Mouse (Mus musculus): ENCODE results near the gene Grik3. TPM values are rescaled to one million over a fixed set of nuclear protein-coding genes. Genes with fewer than 3 reads are reported as not detected.

The Grik3 gene
- polyA plus RNA-seq, 1 experiment from 2014 or later: 3.6 TPM

DNA sequence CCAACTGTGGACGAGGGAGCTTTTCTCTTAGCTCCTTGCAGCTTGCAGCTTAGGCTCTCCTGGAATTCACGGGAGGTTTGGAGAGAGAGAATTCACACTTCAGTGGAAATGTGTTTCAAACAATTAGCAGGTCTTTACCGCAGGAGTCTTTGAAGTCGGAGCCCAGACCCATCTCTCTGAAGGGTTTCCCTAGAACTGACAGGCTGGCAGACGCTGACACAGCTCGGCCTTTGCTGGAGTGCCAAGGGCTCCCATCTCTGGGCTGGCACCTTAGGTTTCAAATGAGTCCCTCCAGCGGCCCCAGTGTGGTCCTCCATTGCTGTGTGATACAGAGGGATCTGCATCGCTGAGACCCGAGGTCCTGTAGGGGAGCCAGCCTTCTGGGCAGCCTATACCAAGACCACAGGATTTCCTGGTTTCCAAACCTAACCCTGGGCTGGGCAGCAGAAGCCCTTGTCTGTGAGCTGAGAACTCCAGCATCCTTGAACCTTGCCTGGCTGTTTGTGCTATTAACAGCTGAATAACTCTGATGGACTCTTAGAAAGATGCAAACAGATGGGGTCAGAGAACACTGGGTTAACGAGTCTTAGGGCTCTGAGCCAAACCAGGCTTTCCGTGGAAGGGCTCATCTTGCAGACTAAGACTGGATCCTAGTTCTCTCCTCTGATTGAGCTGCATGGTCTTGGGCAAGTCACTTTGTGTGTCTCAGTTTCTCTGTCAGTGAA, 83.6 kb downstream of the Grik3 start:
- no peak overlapping the region for H3K9ac ChIP-seq (replicated peaks)
- peaks cover 8% of the 10 kb centered on the region; the same call in 1 of the 2 replicates for H3K27me3 ChIP-seq
- H3K36me3 ChIP-seq: no peaks in the 10 kb centered on the region
- no peak overlapping the region for H3K27ac ChIP-seq
- no peak overlapping the region for H3K4me3 ChIP-seq (replicated peaks)
- no peak overlapping the region for H3K4me2 ChIP-seq (replicated peaks)
- whole genome bisulfite sequencing: 26% methylated on average over 11 of the region's 11 CpGs
- ATAC-seq: no peak
- no peaks in the 10 kb centered on the region for H3K9me3 ChIP-seq
- peaks cover 28% of the 10 kb centered on the region for H3K4me1 ChIP-seq (replicated peaks)

DNA sequence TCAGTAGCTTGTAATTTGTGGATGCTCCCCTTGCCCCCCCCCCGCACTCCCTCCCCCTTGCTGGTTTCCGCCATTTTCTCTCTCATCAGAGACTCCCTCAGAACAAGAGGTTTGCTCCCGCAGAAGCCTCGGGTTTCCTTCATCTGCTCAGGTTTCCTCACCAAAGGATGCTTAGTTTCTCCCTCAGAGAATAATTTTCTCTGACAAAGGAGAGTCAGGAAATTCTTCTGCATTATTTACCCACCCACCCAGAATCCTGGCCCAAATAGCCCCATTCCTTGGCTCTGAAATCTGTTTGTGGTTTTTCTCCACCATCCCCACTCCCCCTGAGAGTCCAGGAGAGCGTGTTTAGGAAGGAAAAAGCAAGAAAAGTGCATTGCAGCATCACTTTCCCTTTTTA, 89.8 kb downstream of the Grik3 start:
- no peak for ATAC-seq
- no peak overlapping the region for H3K9ac ChIP-seq (replicated peaks)
- H3K36me3 ChIP-seq: no peaks in the 10 kb centered on the region
- no peaks in the 10 kb centered on the region for H3K9me3 ChIP-seq
- H3K4me3 ChIP-seq (replicated peaks): no peak overlapping the region
- H3K27me3 ChIP-seq: 0 out of 2 replicates have a peak, but pooled peaks cover 1% of the 10 kb centered on the region
- WGBS: 38% methylated on average over 5 of the region's 5 CpGs
- no peaks in the 10 kb centered on the region for H3K4me1 ChIP-seq (replicated peaks)
- H3K4me2 ChIP-seq (replicated peaks): no peak overlapping the region
- H3K27ac ChIP-seq: no peak overlapping the region

DNA sequence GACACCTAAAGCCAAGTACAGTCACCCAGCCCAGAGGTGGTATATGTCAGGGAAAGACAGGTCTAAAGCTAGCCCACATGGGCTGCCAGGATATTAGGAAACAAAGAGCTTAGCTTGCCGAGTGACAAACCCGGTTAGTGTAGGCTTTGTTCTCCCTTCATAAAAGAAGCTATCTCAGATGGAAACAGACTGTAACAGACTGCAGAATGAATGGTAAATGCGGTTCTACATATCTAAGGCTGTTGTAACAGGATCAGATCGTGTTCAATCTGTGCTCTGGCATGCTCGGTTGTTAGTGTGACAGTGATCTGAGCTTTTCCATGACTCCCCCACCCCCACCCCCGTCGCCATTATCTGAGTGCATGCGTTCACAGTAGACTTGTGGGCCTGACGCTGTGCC, 92.8 kb downstream of the Grik3 start:
- Histone ChIP-seq H3K27ac (no peak overlapping the region), H3K9me3 (no peaks in the 10 kb centered on the region), H3K4me3 (replicated peaks) (no peak overlapping the region), H3K4me2 (replicated peaks) (no peak overlapping the region), H3K36me3 (no peaks in the 10 kb centered on the region), H3K9ac (replicated peaks) (no peak overlapping the region), H3K27me3 (peaks cover 15% of the 10 kb centered on the region), H3K4me1 (replicated peaks) (peaks cover 14% of the 10 kb centered on the region)
- ATAC-seq: no peak
- 75% methylated on average over 9 of the region's 9 CpGs for WGBS

DNA sequence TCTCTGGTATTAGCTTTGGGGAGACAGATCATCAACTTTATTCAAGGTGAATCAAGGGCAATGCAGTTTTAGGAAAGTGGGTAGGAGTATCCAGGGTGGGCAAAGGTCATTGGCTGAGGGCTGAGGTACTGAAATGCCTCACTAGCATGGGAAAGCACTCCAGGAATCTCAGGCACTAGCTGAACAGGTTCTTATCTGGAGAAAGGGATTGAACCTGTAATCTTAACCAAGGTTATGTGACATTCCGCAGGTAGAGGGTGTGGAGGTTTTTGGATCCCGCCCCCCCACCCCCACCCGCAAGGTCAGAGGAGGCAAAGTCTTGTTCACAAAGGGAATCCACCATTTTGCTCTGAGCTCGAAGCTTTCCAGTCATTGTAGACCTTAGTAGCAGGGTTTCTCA, 93.4 kb downstream of the Grik3 start:
- Histone ChIP-seq H3K36me3 (no peaks in the 10 kb centered on the region), H3K9me3 (no peaks in the 10 kb centered on the region), H3K4me1 (replicated peaks) (peaks cover 21% of the 10 kb centered on the region), H3K27ac (no peak overlapping the region), H3K4me3 (replicated peaks) (no peak overlapping the region), H3K27me3 (peaks cover 15% of the 10 kb centered on the region), H3K4me2 (replicated peaks) (no peak overlapping the region), H3K9ac (replicated peaks) (no peak overlapping the region)
- no peak for ATAC-seq
- WGBS: 68% methylated on average over 4 of the region's 4 CpGs

DNA sequence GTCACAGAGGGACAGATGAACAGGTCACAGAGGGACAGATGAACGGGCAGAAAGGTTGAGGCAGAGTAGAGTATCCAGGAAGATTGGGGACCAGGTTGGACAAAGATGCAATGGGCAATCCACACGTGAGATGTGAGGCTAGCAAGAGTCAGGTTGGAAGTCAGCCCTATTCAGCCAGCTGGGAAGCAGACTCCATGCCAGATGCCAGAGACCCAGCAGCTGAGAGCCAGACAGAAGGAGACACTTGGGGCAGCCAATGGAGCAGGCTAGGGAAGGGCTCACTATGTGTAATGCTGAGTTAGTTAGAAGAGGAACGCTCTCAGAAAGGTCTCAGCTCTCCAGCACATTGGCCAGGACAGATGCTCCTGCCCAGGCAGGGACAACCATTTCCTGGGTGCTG, 94.2 kb downstream of the Grik3 start:
- Histone ChIP-seq H3K27ac (no peak overlapping the region), H3K4me1 (replicated peaks) (peaks cover 28% of the 10 kb centered on the region), H3K9me3 (no peaks in the 10 kb centered on the region), H3K4me2 (replicated peaks) (no peak overlapping the region), H3K36me3 (no peaks in the 10 kb centered on the region), H3K9ac (replicated peaks) (no peak overlapping the region), H3K4me3 (replicated peaks) (no peak overlapping the region), H3K27me3 (peaks cover 21% of the 10 kb centered on the region)
- WGBS: 77% methylated on average over 3 of the region's 3 CpGs
- ATAC-seq: no peak

DNA sequence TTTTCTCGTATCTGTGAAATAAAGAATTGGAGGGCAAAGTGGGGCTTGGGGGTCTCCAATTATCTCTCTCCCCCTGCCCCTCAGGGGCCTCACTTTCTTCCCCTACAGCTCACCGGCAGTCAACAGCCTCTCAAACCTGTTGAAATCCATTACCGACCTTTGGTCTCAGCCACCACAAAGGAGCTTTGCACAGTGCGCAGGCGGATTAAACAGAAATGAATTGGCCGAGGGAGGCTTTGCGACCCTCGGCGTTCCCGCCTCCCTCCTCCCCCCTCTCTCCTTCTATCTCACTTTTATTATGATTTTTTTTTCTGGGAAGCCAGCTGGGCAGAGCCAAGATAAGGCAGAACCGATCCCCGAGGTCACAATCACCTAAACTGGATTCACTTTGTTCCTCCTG, 97.1 kb downstream of the Grik3 start:
- ATAC-seq: no peak
- Histone ChIP-seq H3K9ac (replicated peaks) (no peak overlapping the region), H3K27me3 (peaks cover 22% of the 10 kb centered on the region), H3K4me1 (replicated peaks) (peaks cover 57% of the 10 kb centered on the region), H3K27ac (no peak overlapping the region), H3K4me3 (replicated peaks) (no peak overlapping the region), H3K36me3 (no peaks in the 10 kb centered on the region), H3K4me2 (replicated peaks) (peak overlapping the region; percentile 35), H3K9me3 (no peaks in the 10 kb centered on the region)
- 4% methylated on average over 12 of the region's 12 CpGs for WGBS

DNA sequence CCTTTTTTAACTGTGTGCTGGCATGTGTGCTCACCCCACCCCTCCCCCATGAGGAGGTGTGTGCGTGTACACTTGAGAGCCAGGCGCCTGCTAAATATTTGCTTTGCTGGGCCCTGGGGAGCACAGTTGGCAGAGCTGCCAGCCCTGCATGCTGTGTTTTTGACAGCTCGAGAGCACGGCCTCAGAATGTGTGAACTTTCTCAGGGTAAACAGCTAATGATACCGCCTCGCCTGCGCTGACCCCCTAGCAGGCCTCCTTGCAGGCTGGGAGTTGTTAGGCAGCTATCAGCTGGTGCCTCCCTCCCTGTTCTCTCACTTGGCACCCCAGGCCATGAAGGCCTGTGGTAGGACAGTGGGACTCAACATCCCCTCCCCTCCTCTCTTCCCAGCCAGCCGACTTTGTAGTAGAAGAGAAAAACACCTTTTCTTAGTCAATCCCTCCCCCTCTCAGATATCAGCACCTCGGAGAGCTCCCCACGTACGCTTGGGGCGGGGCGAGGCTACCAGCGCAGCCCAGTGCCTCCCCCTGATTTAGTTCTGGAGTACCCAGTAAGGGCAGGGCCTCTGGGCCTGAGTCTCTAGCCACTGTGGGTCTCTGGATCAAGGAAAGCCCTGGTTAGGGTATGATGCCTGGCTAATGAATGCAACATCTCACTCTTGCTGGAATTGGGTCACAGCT, 99.9 kb downstream of the Grik3 start:
- Histone ChIP-seq H3K4me2 (replicated peaks) (no peak overlapping the region), H3K27me3 (peaks cover 29% of the 10 kb centered on the region), H3K4me3 (replicated peaks) (no peak overlapping the region), H3K36me3 (no peaks in the 10 kb centered on the region), H3K9ac (replicated peaks) (no peak overlapping the region; the same call in 1 of the 2 replicates), H3K27ac (peak overlapping the region; percentile 39; the same call in 1 of the 2 replicates), H3K9me3 (no peaks in the 10 kb centered on the region), H3K4me1 (replicated peaks) (peaks cover 83% of the 10 kb centered on the region)
- peak; percentile 48 for ATAC-seq
- WGBS: 14% methylated on average over 14 of the region's 14 CpGs

DNA sequence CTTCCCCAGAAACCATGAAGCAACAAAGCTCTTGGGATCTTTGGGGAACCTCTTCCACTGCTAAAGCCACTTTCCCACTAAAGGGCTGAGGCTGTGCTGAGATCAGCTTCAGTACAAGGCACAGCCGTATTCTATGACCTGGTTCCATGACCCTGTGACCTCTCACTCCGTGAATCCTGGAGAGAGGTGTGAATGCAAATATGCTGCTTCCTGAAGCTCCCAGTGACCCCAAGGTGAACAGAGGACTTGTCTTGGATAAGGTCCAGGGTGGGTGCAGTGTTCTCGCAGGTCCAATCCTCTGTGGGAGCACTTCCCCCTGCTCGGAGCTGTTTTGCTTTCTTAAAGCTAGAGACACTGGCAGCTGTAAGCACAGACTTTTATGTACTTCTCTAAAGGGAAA, 102.2 kb downstream of the Grik3 start:
- Histone ChIP-seq H3K4me3 (replicated peaks) (no peak overlapping the region), H3K27ac (no peak overlapping the region), H3K9me3 (no peaks in the 10 kb centered on the region), H3K9ac (replicated peaks) (no peak overlapping the region), H3K27me3 (peaks cover 14% of the 10 kb centered on the region), H3K4me1 (replicated peaks) (peaks cover 81% of the 10 kb centered on the region), H3K36me3 (no peaks in the 10 kb centered on the region), H3K4me2 (replicated peaks) (no peak overlapping the region)
- WGBS: 36% methylated on average over 4 of the region's 4 CpGs
- no peak for ATAC-seq

DNA sequence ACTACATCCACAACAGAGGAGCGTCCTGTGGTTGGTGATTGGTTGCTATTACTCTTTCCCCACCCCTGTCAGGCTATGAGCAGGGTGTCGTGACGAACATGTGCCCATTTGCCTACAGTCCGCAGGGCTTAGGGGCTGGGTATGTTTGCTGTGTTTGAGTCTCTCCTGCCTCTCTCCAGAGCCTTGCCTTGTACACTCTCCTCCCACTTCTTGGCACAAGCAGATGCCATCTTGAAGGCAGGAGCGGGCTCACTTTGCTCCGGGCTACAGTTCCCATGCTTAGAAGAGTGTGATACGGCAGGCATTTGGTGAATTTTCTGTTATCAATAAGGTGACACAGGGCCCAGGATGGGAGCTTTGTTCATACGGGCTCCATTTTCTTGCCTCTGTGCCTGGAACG, 104.5 kb downstream of the Grik3 start:
- 89% methylated on average over 9 of the region's 9 CpGs for WGBS

DNA sequence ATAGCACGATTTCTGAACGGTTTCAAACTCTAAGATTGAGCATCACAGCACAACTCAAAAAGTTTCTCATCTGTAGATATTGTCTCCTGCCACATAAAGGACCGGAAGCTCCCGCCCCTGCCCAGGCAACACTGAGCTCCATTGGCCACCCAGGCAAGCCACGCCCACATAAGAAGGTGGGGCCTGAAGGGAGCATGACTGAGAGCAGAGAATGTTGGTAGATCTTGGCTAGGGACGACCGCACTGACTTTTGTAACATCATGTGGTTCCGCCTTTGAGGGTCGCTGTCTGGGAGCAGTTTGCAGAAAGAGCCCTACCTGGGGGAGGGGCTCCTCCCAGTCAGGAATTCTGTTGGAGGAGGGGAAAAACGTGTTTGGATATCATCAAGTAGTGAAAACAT, 108.2 kb downstream of the Grik3 start:
- Histone ChIP-seq H3K4me3 (replicated peaks) (no peak overlapping the region), H3K36me3 (no peaks in the 10 kb centered on the region), H3K27ac (no peak overlapping the region), H3K4me2 (replicated peaks) (no peak overlapping the region), H3K9me3 (no peaks in the 10 kb centered on the region), H3K9ac (replicated peaks) (no peak overlapping the region), H3K27me3 (peaks cover 16% of the 10 kb centered on the region; the same call in 1 of the 2 replicates), H3K4me1 (replicated peaks) (peaks cover 55% of the 10 kb centered on the region)
- 48% methylated on average over 10 of the region's 10 CpGs for WGBS
- no peak for ATAC-seq

More for the DNA sequence above, 104.5 kb downstream of the Grik3 start:
- Histone ChIP-seq H3K27ac (no peak overlapping the region), H3K9me3 (no peaks in the 10 kb centered on the region), H3K4me1 (replicated peaks) (peaks cover 81% of the 10 kb centered on the region), H3K27me3 (peaks cover 7% of the 10 kb centered on the region; the same call in 1 of the 2 replicates), H3K9ac (replicated peaks) (no peak overlapping the region), H3K36me3 (no peaks in the 10 kb centered on the region), H3K4me3 (replicated peaks) (no peak overlapping the region), H3K4me2 (replicated peaks) (no peak overlapping the region)
- ATAC-seq: no peak

DNA sequence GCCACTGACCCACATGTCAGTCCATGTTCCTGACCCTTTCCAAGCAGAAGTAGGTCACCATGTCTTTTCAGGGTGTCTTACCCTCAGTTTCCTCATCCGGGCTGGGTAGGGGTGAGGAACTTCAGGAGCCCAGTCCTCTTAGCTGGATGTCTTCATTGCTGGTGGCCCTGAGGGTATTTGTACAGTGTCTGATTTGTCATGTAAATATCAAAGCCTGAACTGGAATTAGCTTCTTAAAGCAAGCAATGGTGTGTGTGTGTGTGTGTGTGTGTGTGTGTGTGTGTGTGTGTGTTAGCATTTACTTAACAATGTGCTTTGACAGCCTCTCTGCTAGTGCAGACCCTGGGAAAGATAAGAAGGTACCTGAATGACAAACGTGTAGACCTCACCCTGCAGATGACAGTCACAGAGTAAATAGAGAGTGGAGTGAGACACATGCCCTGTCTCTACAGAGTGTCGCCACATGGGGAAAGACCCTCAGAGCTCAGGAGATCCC, 109.1 kb downstream of the Grik3 start:
- H3K9ac ChIP-seq (replicated peaks): no peak overlapping the region
- no peaks in the 10 kb centered on the region for H3K9me3 ChIP-seq
- H3K4me2 ChIP-seq (replicated peaks): no peak overlapping the region
- ATAC-seq: no peak
- no peak overlapping the region for H3K4me3 ChIP-seq (replicated peaks)
- H3K27me3 ChIP-seq: peaks cover 14% of the 10 kb centered on the region; the same call in 1 of the 2 replicates
- WGBS: 72% methylated on average over 3 of the region's 3 CpGs
- peaks cover 47% of the 10 kb centered on the region for H3K4me1 ChIP-seq (replicated peaks)
- peak overlapping the region; percentile 2; the same call in 1 of the 2 replicates for H3K27ac ChIP-seq
- H3K36me3 ChIP-seq: no peaks in the 10 kb centered on the region

DNA sequence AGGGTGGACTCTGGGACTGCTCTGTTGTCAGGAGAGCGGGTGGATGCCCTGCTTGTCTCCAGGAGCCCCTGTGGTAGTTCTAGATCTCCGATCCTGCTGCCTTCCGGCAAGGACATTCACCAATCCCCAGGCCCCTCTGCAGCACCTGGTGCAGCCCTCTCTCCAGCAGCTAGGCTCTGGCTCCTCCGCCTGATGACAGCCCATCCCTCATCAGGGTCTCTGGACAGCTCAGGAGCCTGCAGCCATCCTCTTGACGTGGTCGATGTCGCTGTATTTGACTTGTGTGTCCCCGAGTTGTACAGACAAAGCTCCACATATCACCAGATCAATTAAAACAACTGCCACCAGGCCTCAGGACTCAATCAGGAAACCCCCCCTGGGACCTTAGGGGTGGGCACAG, 110.1 kb downstream of the Grik3 start:
- no peak overlapping the region for H3K4me3 ChIP-seq (replicated peaks)
- no peak for ATAC-seq
- H3K27me3 ChIP-seq: peaks cover 9% of the 10 kb centered on the region; the same call in 1 of the 2 replicates
- no peak overlapping the region for H3K9ac ChIP-seq (replicated peaks)
- no peak overlapping the region; the same call in 1 of the 2 replicates for H3K27ac ChIP-seq
- H3K9me3 ChIP-seq: no peaks in the 10 kb centered on the region
- no peaks in the 10 kb centered on the region for H3K36me3 ChIP-seq
- H3K4me1 ChIP-seq (replicated peaks): peaks cover 40% of the 10 kb centered on the region
- H3K4me2 ChIP-seq (replicated peaks): no peak overlapping the region
- WGBS: 66% methylated on average over 8 of the region's 8 CpGs
